Mouse (Mus musculus): ENCODE data around the gene Bmp2k.
"Not testable (repeated sequence)": the region's sequence is repeated elsewhere in the genome, so short reads cannot be mapped to it uniquely, and the experiment has no call there.

The Bmp2k gene

DNA sequence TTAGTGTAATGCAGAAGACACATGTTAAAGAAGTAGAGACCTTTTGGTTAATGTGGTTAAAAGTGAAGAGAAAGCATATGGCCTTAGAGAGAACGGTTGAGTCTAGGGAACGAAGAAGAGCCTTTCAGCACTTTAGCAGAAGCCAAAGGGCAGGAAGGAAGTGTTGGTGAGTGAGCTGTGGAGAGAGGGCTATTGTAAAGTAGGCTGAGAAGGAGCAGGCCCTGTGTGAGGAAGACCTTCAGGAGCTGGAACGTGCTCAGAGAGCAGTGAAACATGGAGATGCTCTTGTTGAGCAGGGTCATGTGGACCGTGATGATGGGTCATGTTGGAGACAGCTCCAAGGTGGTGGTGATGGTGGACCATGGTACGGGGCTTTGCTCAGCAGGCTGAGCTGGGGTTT, 4.8 kb downstream of the Bmp2k start:
- DNase-seq (ENCODE audit: low spot score in 2 of 2): no peak

GRCm38 (mm10) chr5:97002937-97003336, 5.4 kb downstream of the Bmp2k start:
- no peak for DNase-seq (ENCODE audit: low spot score in 2 of 2)

GRCm38 (mm10) chr5:97004178-97005030, 6.9 kb downstream of the Bmp2k start:
- no peak for DNase-seq (ENCODE audit: low spot score in 2 of 2)

DNA sequence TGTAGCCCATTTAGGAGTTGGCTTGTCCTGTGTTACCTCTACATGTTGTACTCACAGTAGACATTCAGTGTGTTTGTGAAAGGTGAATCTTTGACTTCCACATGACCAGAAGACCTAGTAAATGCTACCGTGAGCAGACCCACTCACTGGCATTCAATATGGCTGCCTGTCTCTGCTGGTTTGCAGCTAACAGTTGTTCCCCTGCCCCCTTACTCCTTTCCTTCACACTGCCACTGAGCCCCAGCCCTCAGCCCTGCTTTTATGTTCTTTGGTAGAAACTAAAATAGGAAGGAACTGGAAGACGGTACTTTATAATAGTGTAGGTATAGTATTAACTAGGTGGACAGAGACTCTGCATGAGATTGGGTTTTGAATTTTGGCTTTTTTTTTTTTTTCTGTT, 8.4 kb downstream of the Bmp2k start:
- no peak for DNase-seq (ENCODE audit: low spot score in 2 of 2)

DNA sequence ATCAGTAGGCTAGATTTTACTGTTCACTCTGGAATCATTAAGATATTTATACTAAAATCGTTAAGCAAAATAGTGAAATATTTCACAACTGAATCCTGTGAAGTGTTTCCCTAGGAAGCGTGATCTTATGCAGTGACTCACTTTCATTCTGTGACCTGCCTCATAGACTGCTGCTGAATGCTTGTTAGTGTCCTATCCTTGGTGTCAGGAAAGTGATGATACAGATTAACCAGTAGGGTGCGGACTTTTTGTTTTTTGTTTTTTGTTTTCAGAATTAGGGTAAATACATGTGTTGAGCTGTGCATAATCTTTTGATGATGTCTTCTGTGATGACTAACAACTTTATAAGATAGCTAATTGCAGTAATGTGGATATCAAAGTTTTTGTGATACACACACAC, 9.4 kb downstream of the Bmp2k start:
- DNase-seq (ENCODE audit: low spot score in 2 of 2): no peak

GRCm38 (mm10) chr5:97007496-97007895, 10.0 kb downstream of the Bmp2k start:
- DNase-seq (ENCODE audit: low spot score in 2 of 2): no peak

- not testable (repeated sequence) for DNase-seq (ENCODE audit: low spot score in 2 of 2)
These were observed 11.7 kb downstream of the Bmp2k start for GRCm38 (mm10) chr5:97009140-97009539.

- no peak for DNase-seq (ENCODE audit: low spot score in 2 of 2)
These were observed 12.3 kb downstream of the Bmp2k start for GRCm38 (mm10) chr5:97009601-97010335.

- DNase-seq (ENCODE audit: low spot score in 2 of 2): no peak
These were observed 18.5 kb downstream of the Bmp2k start for GRCm38 (mm10) chr5:97015781-97016508.

GRCm38 (mm10) chr5:97016842-97017577, 19.5 kb downstream of the Bmp2k start:
- no peak for DNase-seq (ENCODE audit: low spot score in 2 of 2)

- DNase-seq (ENCODE audit: low spot score in 2 of 2): no peak
These were observed 25.1 kb downstream of the Bmp2k start for GRCm38 (mm10) chr5:97022305-97023278.

DNA sequence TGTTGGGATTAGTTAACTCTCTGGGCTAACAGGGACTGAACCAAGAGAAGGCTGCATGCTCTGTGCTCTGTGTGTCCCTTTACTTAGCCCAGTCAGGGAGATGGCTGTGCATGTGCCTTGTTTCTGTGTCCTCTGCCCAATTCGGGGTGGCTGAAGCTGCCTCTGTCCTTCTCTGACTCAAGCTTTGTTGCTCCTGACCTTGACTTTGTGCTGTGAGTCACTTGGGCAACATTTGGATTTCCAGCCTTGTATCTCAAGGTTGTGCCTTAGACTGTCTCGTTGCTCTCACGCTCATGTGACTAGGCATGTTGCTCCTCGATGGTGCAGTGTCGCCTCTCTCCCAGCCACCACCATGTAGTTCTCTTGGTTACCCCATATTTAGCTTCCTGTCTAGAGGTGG, 27.3 kb downstream of the Bmp2k start:
- DNase-seq (ENCODE audit: low spot score in 2 of 2): no peak

DNA sequence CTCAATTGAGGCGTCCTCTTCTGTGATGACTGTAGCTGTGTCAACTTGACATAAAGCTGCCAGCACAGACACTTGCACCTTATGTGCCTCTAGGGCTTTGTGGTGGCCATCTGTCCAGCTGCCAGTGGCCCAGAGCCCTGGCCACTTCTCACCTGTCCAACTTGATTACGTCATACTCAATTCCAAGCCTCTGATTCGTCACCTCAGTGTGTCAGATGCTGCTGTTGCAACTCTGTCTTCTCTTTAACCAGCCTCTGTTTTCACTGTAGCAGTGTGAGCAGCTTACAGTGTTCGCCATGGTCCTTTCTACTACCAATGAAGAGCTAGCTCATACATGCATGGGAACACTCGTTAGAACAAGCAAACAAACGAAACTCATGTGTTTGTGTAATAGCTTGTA, 28.2 kb downstream of the Bmp2k start:
- no peak for DNase-seq (ENCODE audit: low spot score in 2 of 2)

DNA sequence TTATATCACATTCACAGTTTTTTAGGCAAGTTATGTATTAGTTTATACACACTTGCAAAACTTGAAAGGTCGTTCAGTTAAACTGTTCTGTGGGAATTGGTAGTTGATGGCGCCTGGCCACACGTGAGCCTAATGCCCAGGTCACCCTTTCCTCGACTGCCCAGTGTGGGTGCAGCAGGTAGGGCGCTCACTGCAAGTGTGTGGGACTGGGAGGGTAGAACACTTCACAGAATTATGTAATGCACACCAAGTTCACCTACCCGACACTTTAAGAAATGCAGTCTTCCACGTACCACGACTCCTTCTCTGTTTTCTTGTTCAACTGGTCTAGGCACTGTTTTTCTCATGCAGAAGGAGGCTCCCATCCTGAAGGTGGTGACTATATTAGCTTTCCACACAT, 30.5 kb downstream of the Bmp2k start:
- DNase-seq (ENCODE audit: low spot score in 2 of 2): no peak

GRCm38 (mm10) chr5:97028840-97029239, 31.4 kb downstream of the Bmp2k start:
- not testable (repeated sequence) for DNase-seq (ENCODE audit: low spot score in 2 of 2)

DNA sequence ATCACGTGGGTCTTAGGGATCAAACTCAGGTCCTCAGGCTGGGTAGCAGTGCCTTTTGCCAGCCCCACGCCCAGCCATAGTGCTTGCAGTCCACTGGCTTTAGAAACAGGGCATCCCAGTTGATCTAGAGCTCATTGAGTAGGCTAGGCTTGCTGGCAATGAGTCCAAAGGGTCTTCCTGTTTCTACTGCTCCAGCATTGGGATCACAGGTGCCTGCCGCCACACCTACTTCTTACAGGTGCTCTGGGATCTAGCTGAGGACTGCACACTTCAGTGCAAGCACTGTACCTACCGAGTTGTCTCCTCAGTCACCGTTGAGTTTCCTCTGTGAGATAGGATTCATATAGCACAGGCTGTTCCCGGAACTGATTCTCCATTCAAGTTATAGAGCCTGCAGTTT, 34.3 kb downstream of the Bmp2k start:
- DNase-seq (ENCODE audit: low spot score in 2 of 2): no peak

- no peak for DNase-seq (ENCODE audit: low spot score in 2 of 2)
These were observed 47.8 kb downstream of the Bmp2k start for GRCm38 (mm10) chr5:97045260-97045659.

- no peak for DNase-seq (ENCODE audit: low spot score in 2 of 2)
These were observed 49.2 kb downstream of the Bmp2k start for GRCm38 (mm10) chr5:97046680-97047079.

DNA sequence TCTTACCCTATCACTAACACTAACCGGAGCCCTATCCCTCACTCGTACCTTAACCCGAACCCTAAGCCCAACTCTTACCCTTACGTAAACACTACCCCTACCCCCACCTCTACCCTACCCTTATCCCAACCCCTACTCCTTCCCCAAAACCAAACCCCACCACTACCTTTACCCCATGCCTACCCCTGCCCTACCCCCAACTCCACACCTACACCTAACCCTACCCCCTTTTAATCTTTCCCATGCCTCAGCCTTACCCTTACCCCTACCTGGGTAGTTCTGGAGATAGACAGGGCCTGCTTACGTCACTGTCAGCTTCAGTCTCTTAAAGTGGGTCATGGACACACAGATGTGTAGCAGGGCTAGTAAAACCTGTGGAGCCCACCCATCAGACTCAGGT, 51.4 kb downstream of the Bmp2k start:
- no peak for DNase-seq (ENCODE audit: low spot score in 2 of 2)

DNA sequence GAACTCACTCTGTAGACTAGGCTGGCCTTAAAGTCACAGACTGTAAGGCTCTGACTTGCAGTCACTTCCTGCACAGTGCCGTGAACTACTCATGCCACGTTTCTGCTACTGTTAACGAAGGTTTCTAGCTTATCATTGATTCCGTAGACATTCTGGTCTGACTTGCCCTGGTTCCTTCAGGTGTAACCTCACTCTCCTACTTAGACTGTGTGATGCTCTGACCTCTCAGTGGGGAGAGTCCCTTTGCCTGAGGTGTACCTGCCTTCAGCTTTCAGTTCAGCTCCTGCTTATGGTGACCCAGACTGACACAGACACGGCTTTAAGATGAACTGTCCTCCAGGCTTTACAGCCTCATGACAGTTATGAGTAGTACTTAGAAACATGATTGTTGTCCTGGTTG, 56.7 kb downstream of the Bmp2k start:
- no peak for DNase-seq (ENCODE audit: low spot score in 2 of 2)

DNA sequence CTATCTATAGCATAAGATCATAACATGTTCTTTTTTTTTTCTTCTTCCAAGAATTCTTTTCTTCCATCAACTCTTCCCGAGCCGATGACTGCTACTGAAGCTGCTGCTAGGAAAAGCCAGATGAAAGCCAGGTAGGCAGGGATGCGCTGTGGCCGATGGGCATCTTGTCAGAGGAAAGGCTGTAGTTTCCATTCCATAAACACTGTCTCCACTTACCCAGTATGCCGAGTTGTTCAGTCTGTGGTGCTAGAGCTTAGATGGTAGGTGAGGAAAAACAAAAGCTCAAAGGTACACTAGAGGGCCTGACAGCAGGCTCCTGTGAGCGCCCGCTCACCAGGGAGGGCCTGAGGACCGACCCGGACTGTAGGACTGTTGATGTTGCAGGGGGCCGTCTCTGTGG, 57.3 kb downstream of the Bmp2k start:
- no peak for DNase-seq (ENCODE audit: low spot score in 2 of 2)

Data from frontal cortex, postnatal 36 days (tissue).